Mouse (Mus musculus) thymus, adult 2 months (tissue): ENCODE results near the gene Rbm18.

Source experiments
- CTCF ChIP-seq: fragments of 200-500 bp; IDR thresholded peaks from 2 replicates; pipeline ENCODE4 v1.5.1; 2012; ENCODE audit warnings: mild to moderate bottlenecking, control low read depth, low read length, moderate library complexity, borderline replicate concordance; ENCODE audit not compliant: control insufficient read depth, poor library complexity, insufficient read depth; ENCODE audit errors: extremely low read depth
- POLR2A ChIP-seq: fragments of 200-500 bp; IDR thresholded peaks from 2 replicates; pipeline ENCODE4 v1.6.1; 2012; ENCODE audit warnings: mild to moderate bottlenecking, low read length, control low read depth, moderate library complexity; ENCODE audit not compliant: control insufficient read depth, poor library complexity, insufficient read depth; ENCODE audit errors: extremely low read depth

DNA sequence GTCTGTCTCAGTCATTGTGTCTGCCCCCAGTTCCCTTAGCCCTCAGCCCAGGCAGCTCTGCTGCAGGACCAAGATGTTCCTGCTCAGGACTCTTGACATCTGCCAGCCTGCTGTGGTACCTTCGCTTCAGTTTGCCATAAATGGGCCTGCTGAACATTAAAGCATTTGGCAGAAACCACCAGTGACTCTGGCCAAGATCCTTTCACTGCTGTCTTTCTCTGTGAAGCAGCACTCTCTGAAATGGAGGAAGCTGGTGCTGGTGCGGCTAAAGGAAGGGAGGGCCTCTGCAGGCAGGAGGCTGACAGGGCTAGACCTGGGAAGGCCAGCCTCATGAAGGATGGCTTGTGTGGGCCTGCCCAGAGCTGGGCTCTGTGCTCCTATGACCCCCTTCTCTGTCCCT lies 46.7 kb upstream of the Rbm18 start:
- TF ChIP-seq CTCF = no peak
- TF ChIP-seq POLR2A = no peak
